Mouse (Mus musculus): Measurements from ENCODE around the gene Six6. TPM values are rescaled to one million over a fixed set of nuclear protein-coding genes. Genes with fewer than 3 reads are reported as not detected.

Gene Six6
- not detected in 2 replicates for total RNA-seq (2012; rRNA removed)
- not detected for polyA plus RNA-seq (2012; ENCODE audit: insufficient read depth in 1 of 2, insufficient read length in 2 of 2, low read depth in 1 of 2, low replicate concordance in 2 of 2, missing spikeins in 1 of 2)

- H3K27ac ChIP-seq (ENCODE audit: control insufficient read depth, low read depth, low read length) = no peak within 1 kb of the TSS
- TF ChIP-seq HCFC1 (IDR thresholded peaks at IDR 0.05; ENCODE audit: low read depth, low read length) = no peak
- TF ChIP-seq POLR2A (IDR thresholded peaks at IDR 0.05; ENCODE audit: control insufficient read depth in 1 of 2, insufficient read depth in 1 of 2, low read depth in 1 of 2, low read length in 2 of 2, poor library complexity in 1 of 2) = no peak
- no peak for TF ChIP-seq ZC3H11A (IDR thresholded peaks at IDR 0.05; ENCODE audit: low read depth, low read length)
- no peak for TF ChIP-seq MXI1 (IDR thresholded peaks at IDR 0.05; ENCODE audit: low read depth, low read length)
- no peak for TF ChIP-seq GATA1 (IDR thresholded peaks at IDR 0.05; ENCODE audit: low read depth, low read length)
- no peak for TF ChIP-seq UBTF (IDR thresholded peaks at IDR 0.05; ENCODE audit: borderline replicate concordance, insufficient read depth, low read depth, low read length)
- TF ChIP-seq NRF1 (IDR thresholded peaks at IDR 0.05; ENCODE audit: insufficient read depth, low read depth, low read length, poor library complexity, severe bottlenecking) = no peak
- TF ChIP-seq TBP (IDR thresholded peaks at IDR 0.05; ENCODE audit: low read depth, low read length) = no peak
- no peak for TF ChIP-seq ETS1 (IDR thresholded peaks at IDR 0.05; ENCODE audit: low read depth, low read length)
- TF ChIP-seq EP300 (IDR thresholded peaks at IDR 0.05; ENCODE audit: low read depth in 1 of 2, low read length in 2 of 2) = no peak
- TF ChIP-seq CHD2 (IDR thresholded peaks at IDR 0.05; ENCODE audit: low read length) = no peak
- no peak for TF ChIP-seq MEF2A (IDR thresholded peaks at IDR 0.05; ENCODE audit: extremely low read depth, insufficient replicate concordance, low read depth, low read length, poor library complexity, severe bottlenecking)
- TF ChIP-seq GABPA (IDR thresholded peaks at IDR 0.05; ENCODE audit: low read depth, low read length) = no peak
- no peak for TF ChIP-seq POLR2AphosphoS2 (IDR thresholded peaks at IDR 0.05; ENCODE audit: low read length)
- no peak for TF ChIP-seq RCOR1 (IDR thresholded peaks at IDR 0.05; ENCODE audit: low read depth, low read length)
- no peak for TF ChIP-seq E2F4 (IDR thresholded peaks at IDR 0.05; ENCODE audit: borderline replicate concordance, low read depth, low read length)
- TF ChIP-seq CTCF (IDR thresholded peaks at IDR 0.05 in 2 of 3, conservative IDR thresholded peaks at IDR 0.05 in 1 of 3; ENCODE audit: control insufficient read depth in 1 of 3, insufficient read depth in 1 of 3, low read depth in 2 of 3, low read length in 3 of 3, poor library complexity in 1 of 3, severe bottlenecking in 1 of 3) = no peak
- TF ChIP-seq MAFK (IDR thresholded peaks at IDR 0.05; ENCODE audit: borderline replicate concordance, low read depth, low read length) = no peak
These were observed at the start of gene Six6 for GRCm38 (mm10) chr12:72939616-72940015. Gene Six6, plus strand, starts transcription at chr12:72939892.

DNA sequence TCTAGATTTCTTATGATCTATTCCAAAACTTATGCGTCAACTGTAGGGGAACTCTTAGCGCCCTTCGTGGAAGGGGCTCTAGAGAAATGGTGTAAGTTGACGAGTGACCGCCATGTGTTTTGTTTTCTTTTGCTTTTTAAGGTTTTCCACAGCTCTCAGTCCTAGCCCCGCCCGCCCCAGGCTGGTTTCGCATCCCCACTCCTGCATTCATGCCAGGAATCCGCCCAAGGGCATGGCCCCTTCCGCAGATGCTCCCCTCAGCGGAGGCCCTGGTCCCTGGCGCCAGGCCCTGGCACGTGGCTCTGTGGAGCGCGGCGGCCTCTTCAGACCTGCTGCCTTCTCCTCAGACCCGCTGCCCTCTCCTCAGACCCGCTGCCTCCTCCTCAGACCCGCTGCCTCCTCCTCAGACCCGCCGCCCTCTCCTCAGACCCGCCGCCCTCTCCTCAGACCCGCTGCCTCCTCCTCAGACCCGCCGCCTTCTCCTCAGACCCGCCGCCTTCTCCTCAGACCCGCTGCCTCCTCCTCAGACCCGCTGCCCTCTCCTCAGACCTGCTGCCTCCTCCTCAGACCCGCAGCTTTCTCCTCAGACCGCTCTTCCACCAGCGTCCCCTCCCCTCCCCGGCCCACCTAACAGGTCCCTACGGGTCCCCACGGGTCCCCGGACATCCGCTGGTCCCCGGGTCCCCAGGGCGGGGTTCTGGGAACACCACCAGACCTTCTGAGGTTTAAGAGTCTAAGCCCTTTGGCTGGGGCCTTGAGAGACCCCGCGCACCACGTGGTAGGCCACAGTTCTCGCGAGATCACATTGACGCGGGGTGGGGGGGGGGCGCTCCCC is 22.3 kb upstream of the Six6 start:
- no peak overlapping the region for H3K27ac ChIP-seq (ENCODE audit: control insufficient read depth, low read depth, low read length)
- DNase-seq (ENCODE audit: low read depth, low spot score) = no peak
- TF ChIP-seq SMC3 (IDR thresholded peaks at IDR 0.05; ENCODE audit: low read depth, low read length) (no peak), ZMIZ1 (IDR thresholded peaks at IDR 0.05; ENCODE audit: low read depth, low read length) (no peak), USF1 (IDR thresholded peaks at IDR 0.05; ENCODE audit: low read depth, low read length) (no peak), TAL1 (IDR thresholded peaks at IDR 0.05; ENCODE audit: low read length) (no peak), E2F4 (IDR thresholded peaks at IDR 0.05; ENCODE audit: borderline replicate concordance, low read depth, low read length) (no peak), ZC3H11A (IDR thresholded peaks at IDR 0.05; ENCODE audit: low read depth, low read length) (no peak), MAZ (IDR thresholded peaks at IDR 0.05; ENCODE audit: low read depth, low read length) (no peak), NELFE (IDR thresholded peaks at IDR 0.05; ENCODE audit: low read depth, low read length) (no peak), POLR2A (IDR thresholded peaks at IDR 0.05; ENCODE audit: control insufficient read depth in 1 of 2, insufficient read depth in 1 of 2, low read depth in 1 of 2, low read length in 2 of 2, poor library complexity in 1 of 2) (no peak), MYB (IDR thresholded peaks at IDR 0.05; ENCODE audit: low read depth, low read length) (no peak), HCFC1 (IDR thresholded peaks at IDR 0.05; ENCODE audit: low read depth, low read length) (no peak), RCOR1 (IDR thresholded peaks at IDR 0.05; ENCODE audit: low read depth, low read length) (no peak), KAT2A (conservative IDR thresholded peaks at IDR 0.05; ENCODE audit: low read depth, low read length) (no peak), EP300 (IDR thresholded peaks at IDR 0.05; ENCODE audit: low read depth in 1 of 2, low read length in 2 of 2) (no peak), POLR2AphosphoS5 (IDR thresholded peaks at IDR 0.05; ENCODE audit: borderline replicate concordance, low read depth, low read length) (no peak)
- no peak overlapping the region for H3K9ac ChIP-seq (ENCODE audit: control insufficient read depth, low read depth, low read length, poor library complexity, severe bottlenecking)
- no peak overlapping the region for H3K4me3 ChIP-seq (ENCODE audit: control insufficient read depth in 1 of 2, insufficient read depth in 1 of 2, low read depth in 2 of 2, low read length in 2 of 2)
- peaks cover 2 to 5% of the 10 kb centered on the region in 2 experiments; a peak in 3 of 4 replicates for H3K27me3 ChIP-seq (ENCODE audit: control insufficient read depth in 1 of 2, insufficient read depth in 2 of 2, low read length in 2 of 2)
- H3K36me3 ChIP-seq (ENCODE audit: control insufficient read depth in 1 of 2, insufficient read depth in 2 of 2, low read length in 2 of 2) = no peaks in the 10 kb centered on the region
- no peaks in the 10 kb centered on the region for H3K4me1 ChIP-seq (ENCODE audit: control insufficient read depth in 1 of 2, insufficient read depth in 2 of 2, low read length in 2 of 2)
- no peaks in the 10 kb centered on the region for H3K9me3 ChIP-seq (replicated peaks; ENCODE audit: insufficient read depth, low read length)
- no peaks in the 10 kb centered on the region for H3K79me2 ChIP-seq (ENCODE audit: control insufficient read depth, insufficient read depth, low read length, poor library complexity)

More at GRCm38 (mm10) chr12:72939616-72940015, at the start of gene Six6:
- Histone ChIP-seq H3K4me1 (ENCODE audit: control insufficient read depth in 1 of 2, insufficient read depth in 2 of 2, low read length in 2 of 2) (no peaks in the 10 kb centered on the region), H3K79me2 (ENCODE audit: control insufficient read depth, insufficient read depth, low read length, poor library complexity) (no peaks in the 10 kb centered on the region), H3K27me3 (ENCODE audit: control insufficient read depth in 1 of 2, insufficient read depth in 2 of 2, low read length in 2 of 2) (peaks cover 1 to 4% of the 10 kb centered on the region in 2 experiments; a peak in 1 of 4 replicates), H3K36me3 (ENCODE audit: control insufficient read depth in 1 of 2, insufficient read depth in 2 of 2, low read length in 2 of 2) (no peaks in the 10 kb centered on the region), H3K9me3 (replicated peaks; ENCODE audit: insufficient read depth, low read length) (no peaks in the 10 kb centered on the region), H3K9ac (ENCODE audit: control insufficient read depth, low read depth, low read length, poor library complexity, severe bottlenecking) (no peak within 1 kb of the TSS), H3K4me3 (ENCODE audit: control insufficient read depth in 1 of 2, insufficient read depth in 1 of 2, low read depth in 2 of 2, low read length in 2 of 2) (no peak within 1 kb of the TSS)
- no peak for DNase-seq (ENCODE audit: low read depth, low spot score)

Data from MEL (cell line).